Mouse (Mus musculus): ENCODE results near the gene Pus3.

Pus3 gene

DNA sequence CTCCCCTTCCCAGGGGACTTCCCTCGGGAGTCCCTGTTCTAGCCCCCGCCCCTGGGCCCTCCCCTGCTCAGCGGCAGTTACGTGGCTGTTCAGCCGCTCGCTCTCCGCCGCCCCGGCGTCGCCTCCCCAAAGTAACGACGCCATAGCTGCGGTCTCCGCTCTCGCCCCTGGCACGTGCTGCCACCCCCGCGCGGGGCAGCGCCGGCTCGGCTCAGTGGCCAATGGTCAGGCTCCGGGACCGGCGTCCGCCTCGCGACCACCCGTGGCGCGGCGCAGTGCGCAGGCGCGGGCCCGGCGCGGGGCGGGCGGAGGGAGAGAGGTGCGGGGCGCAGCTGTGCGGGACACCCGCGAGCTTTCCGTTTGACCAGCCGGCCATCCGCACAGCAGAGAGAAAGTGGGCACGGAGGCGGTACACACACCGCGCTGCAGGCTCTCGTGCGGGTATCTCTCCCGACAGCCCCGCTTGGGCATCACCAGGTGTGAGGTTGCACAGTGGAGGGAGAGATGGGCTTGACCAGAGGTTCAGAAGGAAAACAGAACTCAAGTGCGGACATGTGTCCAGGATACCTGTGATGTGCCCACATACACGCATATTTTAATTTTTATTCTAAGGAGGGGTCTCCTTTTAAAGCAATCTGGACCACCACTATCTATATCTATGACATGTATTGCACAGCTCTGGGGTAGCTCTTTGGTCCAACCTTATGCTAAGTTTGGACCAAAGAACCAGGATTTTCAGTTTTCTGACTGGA lies at the start of gene Pus3, which contains the start of gene Ddx25:
TSS of gene Pus3 (plus strand) at position 339 of the 752 bp plus-strand sequence.
TSS of gene Ddx25 (minus strand) at position 272 of the 752 bp plus-strand sequence.
- DNase-seq (ENCODE audit: low spot score in 2 of 2) = peak; percentile 54 to 82

DNA sequence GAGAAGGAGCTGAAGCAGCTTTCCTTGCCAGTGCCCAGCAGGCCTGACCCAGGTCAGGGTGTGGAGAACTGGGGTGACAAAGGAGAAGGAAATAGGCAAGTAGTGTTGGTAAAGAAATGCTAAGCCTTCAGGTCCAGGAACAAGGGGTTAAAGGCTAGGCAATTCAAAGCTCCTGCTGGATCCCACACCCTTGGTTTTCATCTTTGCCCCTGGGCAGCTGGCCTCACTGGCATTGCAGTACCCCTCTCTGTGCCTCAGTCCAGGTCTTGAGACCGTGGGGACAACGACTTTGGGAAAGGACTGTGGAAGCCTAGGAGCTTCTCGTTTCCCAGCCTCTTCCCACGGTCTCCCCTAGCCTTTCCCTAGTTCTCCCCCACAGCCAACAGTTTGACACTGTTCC lies 44.5 kb upstream of the Pus3 start:
- DNase-seq (ENCODE audit: low spot score in 2 of 2) = no peak

DNA sequence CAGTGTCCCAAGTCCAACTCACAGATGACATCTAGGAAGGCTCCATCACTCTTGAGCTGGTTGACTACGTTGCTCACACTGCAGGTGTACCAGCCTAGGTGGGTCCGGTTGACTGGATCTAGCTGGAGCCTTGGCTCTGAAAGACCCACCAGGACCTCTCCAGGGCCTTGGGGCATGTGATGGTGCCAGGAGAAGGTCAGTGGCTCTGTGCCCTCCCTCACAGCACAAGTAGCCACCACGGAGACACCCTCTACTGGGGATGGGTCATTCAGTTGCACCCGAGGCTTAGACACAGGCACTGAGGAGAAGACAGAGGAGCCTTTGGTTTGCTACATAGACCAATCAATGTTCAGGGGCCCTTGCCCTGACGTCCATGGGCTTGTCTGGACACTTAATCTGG lies 42.2 kb upstream of the Pus3 start:
- DNase-seq (ENCODE audit: low spot score in 2 of 2) = no peak

DNA sequence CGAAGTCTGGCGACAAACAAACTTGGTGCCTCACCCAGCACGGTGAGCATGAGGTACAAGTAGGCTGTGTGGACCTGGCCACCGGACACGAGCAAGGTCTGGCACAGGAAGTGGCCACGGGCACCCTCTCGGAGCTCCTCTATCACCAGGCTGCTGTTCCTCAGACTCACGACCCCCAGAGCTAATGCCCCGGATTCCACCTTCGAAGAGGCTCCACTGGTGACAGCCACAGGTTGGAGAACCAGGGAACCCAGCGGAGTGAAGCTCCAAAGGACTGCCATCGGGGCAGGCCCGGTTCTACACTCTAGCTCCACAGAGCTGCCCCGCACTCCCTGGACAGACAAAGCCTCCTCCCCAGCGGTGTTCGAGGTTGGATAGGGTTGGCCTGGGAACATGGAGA lies 41.7 kb upstream of the Pus3 start:
- no peak for DNase-seq (ENCODE audit: low spot score in 2 of 2)

DNA sequence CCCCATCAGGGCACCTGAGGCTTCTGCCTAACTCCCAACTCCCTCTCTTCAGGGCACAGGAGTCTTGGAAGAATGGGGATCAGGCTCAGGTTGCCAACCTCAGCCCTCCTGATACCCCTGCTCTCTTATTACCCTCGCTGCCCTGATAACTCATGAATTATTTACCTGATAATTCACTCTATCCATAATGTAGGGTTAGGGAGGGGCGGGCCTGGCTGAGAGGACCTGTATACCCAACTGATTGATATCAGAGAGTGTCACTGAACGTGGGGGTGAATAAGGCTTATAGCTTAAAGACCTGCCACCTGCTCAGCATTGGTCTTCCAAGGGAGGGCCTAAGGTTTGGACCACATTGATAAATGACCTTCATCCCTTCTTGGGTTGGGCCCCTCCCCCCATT lies 40.2 kb upstream of the Pus3 start, which contains the start of gene Gm1113:
TSS of gene Gm1113 (minus strand) at position 101 of the 400 bp plus-strand sequence.
- DNase-seq (ENCODE audit: low spot score in 2 of 2) = no peak

DNA sequence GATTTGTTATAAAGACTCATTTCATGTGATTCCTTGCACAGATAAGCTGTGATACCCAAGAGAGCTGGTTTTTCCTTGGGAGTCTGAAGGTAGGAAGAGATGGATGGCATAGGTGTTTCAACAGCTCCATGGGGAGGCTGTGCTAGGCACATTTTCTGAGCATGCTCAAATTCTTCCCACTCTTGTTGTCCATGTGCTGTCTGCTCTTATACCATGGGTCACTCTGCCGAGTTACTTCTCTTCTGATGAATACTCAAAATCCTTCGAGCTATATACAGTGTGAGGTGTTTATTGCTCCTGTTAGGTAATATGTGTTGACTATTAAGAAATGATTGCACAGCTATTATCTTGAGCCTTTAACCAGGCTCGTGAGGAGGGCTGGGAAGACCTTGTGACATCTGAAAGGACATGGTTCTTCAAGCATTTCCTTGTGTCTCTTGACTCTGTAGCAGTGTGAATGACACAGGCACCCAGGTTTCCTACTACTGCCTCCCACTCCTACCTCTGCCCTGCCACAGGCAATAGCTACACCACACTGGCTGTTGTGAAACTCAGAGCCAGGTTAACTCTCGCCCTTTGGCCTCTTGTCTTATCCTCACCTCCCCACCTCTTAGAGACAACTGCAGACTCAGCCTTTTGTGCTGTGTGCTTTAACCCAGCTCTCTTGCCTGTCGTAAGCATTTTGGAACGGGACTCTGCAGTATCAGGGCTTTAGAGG lies 37.6 kb upstream of the Pus3 start:
- DNase-seq (ENCODE audit: low spot score in 2 of 2) = no peak

DNA sequence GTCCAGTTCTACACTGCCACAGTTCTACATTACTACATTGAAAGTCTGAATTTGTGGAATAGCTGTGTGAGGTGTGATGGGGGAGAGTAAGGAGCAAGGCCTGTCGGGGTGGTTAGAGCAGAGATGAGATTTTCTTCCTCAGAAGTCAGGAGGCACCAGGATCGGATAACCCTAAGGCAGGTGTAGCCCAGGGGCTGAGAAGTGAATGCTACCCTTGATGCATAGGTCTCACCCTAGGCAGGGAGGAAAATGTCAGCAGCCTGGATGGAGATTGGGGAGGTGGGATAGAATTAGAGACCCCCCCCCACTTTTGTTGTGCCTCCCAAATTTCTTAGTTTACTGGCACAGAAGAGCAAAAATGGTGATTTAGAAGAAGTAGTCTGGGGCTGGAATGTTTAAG lies 36.2 kb upstream of the Pus3 start:
- no peak for DNase-seq (ENCODE audit: low spot score in 2 of 2)

DNA sequence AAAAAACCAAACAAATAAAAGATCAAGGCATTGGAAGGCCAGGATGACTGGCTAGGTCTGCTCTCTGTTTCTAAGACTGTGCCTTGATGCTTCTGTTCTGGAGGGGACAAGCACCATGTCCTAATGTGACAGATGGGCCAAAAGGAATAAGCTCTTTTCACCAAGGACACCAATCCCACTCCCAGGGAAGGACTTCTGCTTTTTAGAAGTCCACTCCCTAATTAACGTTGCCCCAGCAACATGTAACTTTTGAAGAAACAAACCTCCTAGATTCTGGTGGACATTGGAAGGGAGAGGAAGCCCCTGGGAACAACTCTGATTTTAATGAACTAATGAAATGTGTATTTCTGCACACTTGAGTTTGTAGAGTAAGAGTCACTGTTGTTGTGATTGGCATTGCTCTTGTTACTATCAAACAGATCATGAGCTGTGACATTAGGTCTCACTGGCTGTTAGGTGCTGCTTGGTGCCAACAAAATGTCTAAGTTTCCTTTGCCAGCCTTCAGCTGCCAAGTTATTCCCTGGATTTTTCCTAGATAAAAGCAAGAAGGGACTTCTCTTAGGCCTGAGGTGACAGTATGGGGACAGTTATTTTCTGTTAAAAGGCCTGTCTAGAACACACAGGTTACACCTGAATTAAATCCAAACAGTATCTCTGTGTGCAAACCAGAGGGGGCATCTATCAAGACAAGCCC lies 35.4 kb upstream of the Pus3 start:
- no peak for DNase-seq (ENCODE audit: low spot score in 2 of 2)

DNA sequence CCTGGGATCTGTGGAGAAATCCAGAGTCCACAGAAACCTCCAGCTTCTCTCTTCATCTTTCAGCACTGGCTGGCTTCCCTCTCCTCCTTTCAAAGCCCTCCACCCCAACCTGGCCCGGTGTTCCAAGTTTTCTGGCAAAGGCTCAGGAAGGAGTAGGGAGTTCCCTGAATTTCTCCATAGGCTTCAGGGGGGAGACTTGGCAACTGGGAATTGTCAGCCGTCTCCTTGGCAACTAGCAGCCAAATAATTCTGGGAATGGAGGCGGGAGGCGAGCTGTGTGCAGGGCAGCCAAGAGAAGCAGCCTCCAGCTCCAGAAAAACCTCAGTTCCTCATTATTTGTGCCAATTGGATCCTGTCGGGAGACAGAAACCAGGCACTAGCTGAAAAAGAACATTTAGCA lies 34.9 kb upstream of the Pus3 start:
- peak in 1 of 2 experiments; percentile 19 for DNase-seq (ENCODE audit: low spot score in 2 of 2)

DNA sequence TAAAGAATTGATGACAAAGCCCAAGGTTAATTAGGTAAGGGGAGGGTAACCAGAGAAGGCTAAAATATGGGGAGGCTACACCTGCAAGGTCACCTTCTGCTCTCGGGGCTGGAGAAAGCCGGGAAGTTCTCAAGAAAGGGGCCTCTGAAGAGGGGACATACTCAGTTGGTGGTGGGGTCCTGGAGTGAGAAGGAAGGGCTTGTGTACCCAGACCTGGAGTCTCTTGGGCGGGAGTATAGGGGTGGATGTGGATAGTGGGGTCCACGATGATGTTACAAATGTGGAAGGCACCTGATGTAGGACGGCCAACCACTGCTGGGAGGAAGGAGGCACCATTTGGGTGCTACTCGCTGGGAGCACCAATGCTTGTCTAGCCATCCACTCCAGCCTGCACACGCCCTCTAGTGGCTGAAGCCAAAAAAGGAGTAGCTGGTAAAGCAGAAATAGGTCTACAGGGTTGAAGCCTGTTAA lies 34.4 kb upstream of the Pus3 start:
- peak in 1 of 2 experiments; percentile 65 for DNase-seq (ENCODE audit: low spot score in 2 of 2)

DNA sequence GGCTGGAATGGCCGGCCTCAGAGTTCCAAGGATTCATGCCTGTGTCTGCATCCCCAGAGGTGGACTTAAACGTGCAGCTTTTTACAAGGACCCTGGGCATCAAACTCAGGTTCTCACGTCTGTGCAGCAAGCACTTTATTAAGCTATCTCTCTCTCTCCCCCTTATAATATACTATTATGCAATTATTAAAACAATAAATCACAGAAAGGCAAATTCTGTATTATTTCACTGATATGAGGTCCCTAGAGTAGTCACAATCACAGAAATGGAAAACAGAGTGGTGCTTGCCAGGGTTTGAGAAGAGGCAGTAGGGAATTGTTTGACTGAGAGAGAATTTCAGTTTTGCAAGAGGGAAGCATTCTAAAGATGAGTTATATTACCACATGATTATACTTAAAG lies 29.3 kb upstream of the Pus3 start:
- DNase-seq (ENCODE audit: low spot score in 2 of 2) = no peak

DNA sequence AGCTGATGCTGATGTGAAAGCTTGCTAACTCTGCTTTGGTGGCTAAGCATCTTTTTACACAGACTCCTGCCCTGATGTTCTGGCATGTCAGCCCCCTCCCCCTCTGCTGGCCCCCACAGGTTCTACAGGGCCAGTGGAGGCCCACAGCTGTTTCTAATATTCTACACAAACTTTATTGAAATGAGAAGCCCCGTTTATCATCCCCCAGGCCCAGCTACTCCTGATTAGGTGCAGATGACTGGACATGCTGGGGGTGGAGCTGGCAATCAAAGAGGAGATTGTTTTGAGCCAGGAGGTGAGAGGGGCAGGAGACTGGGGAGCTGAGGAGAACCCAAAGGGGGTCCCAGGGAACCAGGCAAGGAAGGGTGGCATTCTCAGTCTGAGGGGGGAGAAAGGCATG lies 28.6 kb upstream of the Pus3 start:
- no peak for DNase-seq (ENCODE audit: low spot score in 2 of 2)

DNA sequence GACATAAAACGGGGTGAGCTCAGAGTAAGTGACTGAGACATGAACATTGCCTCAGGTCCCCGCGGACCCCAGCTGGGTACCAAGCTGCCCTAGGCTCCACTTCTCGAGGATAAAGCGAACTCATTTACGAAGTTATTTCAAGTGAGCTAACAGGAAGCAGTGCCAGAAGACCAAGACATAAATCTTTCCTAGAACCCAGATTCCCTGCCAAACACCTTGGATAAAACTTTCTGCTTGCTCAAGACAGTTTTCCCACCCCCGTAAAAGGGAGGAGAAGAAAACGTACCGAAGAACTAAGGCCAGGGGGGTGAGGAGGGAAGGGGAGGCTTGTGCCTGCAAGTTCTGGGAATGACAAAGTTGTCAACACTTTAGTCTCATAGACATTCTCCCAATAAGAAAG lies 25.1 kb upstream of the Pus3 start:
- DNase-seq (ENCODE audit: low spot score in 2 of 2) = no peak

DNA sequence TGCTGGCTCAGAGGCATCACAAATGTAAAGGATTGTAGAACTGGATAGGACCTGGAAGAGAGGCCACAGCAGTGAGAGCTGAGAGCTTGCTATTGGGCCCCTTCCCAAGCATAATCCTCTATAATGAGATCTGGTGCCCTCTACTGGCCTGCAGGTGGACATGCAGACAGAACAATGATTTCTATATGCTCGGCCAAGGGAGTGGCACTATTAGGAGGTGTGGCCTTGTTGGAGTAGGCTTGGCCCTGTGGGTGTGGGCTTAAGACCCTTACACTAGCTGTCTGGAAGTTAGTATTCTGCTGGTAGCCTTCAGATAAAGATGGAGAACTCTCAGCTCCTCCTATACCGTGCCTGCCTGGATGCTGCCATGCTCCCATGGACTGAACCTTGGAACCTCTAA lies 23.3 kb upstream of the Pus3 start:
- peak in 1 of 2 experiments; percentile 50 for DNase-seq (ENCODE audit: low spot score in 2 of 2)

DNA sequence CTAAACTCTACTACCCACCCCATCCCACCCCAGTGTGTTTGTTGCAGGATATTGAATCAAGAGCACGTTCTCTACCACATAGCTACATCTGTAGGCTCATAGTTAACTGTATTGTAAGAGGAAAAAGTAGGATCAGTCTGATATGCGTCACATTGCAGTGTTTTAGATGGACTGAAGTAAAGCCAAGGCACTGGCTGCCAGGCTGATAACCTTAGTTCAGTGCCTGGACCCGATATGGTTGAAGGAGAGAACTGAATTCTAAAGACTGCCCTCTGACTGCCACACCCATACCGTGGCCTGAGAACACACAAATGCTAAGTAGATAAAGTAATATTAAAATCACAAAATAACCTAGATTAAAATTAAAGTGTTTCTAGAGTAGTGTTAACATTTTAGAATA lies 22.5 kb upstream of the Pus3 start:
- DNase-seq (ENCODE audit: low spot score in 2 of 2) = no peak

DNA sequence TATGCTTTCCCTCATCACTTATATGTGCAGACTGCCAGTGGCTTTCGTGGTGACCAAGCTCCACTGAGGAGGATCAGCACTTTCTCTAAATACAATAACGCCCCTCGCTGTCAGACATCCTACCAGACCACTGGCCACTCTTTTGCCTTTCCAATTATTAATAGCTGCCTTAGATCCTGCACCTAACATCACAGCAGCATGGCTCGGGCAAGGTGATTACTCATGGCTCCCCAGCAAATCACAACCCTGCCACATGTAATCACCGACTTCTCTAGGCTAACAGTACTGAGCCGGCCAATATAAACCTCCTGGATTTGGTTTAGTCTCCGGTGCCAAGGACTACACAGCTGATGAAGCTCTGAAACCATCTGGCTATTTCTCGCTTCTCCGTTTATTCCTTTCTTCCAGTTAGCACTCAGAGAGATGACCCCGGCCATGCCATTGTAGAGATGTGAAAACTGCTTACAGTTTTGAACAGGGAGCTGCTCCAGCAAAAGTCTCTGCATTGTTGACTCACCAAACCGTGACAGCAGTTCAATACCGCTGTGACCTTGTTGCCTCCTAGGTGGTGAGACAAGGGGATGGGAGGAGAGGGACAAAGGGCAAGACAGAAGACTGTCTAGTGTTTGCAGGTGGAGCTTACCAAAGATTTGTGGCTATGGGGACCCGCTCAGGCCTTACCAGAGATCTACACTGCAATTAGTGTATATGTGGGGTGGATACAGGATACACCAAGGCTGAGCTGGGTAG lies 19.2 kb upstream of the Pus3 start:
- DNase-seq (ENCODE audit: low spot score in 2 of 2) = no peak

DNA sequence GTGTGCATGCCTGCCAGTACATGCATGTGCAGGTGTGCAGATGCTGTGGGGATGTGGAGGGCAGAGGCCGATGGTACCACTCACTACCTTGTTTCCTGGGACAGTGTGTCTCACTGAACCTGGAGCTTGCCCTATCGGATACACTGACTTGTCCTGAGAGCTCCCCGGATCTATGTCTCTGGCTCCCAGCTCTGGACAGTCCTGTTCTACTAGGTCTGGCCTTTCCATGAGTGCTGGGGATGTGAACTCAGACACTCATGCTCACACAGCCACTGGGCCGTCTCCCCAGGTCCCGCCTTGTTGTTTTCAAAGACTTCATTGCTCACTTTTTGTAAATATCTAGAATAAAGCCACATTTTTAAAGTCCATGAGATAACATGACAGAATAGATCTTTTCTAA lies 17.4 kb upstream of the Pus3 start:
- no peak for DNase-seq (ENCODE audit: low spot score in 2 of 2)

DNA sequence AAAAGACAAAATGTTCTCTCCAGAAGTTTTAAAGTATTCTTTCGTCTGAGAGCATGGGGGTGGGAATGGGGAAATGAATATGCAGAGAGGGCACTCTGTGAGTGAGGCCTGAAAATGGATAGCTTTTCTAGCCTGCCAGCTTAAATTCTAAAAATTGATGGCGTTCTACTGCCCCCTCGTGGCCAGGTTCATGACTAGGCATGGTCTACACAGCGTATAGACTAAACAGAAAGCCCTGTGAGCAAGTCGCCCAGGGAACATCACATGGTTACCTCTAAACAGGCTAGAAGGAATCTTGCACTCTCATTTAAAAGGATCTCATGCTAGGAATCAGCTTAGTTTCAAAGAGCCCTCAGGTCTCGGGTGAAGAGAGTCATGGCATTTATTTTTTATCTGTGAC lies 16.9 kb upstream of the Pus3 start:
- peak; percentile 67 to 82 for DNase-seq (ENCODE audit: low spot score in 2 of 2)

DNA sequence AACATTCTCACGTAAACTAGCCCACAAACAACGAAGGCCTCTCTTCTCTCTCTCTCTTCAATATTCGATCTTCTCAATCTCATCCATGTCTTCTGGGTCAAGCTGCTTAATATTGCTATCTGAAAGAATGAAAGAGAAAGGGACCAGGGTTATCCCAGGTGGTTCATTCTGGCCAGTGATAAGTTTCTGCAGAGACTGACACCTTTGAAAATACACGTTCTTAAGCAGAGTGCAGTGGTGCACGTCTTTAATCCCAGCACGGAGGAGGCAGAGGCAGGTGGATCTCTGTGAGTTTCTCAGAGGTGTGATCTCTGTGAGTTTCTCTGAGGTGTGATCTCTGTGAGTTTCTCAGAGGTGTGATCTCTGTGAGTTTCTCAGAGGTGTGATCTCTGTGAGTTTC lies 16.5 kb upstream of the Pus3 start:
- DNase-seq (ENCODE audit: low spot score in 2 of 2) = no peak

DNA sequence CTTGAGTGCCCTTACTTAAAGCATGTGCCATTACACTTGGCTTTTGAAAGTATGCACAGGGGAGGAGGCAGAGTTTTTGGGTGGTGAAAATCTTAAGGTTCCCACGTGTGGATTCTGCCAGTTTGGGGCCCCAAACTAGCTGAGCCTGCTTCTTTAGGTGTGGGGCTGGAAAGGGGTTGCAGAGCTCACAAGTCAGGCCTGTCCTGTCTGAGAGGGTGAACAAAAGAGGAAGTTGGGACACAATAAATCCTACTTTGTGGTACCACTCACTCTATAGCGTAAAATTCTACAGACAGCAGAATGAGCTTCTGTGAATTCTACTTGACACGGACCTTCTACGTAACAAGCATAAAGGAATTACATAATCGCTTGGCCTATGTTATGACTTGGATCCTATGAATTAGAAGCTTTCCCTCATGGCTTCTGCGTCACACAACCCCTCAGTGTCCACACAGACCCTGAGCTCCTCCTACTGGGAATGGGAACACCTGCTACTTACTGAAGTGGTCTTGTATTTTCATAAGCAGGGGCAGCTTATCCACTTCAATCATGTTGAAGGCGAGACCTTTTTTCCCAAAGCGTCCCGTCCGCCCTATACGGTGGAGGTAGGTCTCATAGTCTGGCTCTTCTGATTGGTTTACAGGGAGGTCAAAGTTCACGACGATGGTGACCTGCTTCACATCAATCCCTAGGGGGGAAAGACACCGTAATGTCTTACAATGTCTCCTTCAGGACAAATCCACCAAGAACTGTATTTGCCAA lies 15.1 kb upstream of the Pus3 start:
- no peak for DNase-seq (ENCODE audit: low spot score in 2 of 2)

DNA sequence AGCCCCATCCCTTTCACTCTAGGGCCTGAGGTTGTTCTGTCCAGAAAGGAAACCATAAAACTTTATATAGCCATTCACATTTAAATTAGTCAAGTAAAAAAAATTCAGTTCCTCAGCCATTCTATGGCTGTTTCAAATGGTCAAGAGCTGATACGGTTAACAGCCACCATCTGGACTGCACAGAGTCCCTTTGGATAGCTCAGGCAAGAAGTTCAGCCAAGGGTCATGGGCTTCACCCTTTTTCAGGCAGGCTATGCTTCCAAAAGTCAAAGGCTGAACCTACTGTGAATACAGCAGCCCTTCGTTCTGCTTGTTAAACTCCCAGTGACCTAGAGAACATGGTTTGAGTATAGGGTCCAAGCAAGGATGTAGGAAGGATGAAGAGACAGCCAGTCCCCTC lies 13.7 kb upstream of the Pus3 start:
- no peak for DNase-seq (ENCODE audit: low spot score in 2 of 2)

All from cerebellum, postnatal 4 days (tissue).